Mouse (Mus musculus) embryonic facial prominence, embryonic 11.5 days (tissue): ENCODE results near the gene Sv2a. TPM values are rescaled to one million over a fixed set of nuclear protein-coding genes. Genes with fewer than 3 reads are reported as not detected.
"Not testable (repeated sequence)": the region's sequence is repeated elsewhere in the genome, so short reads cannot be mapped to it uniquely, and the experiment has no call there.

Experiments
- ATAC-seq: fragments of 200-750 bp; cut with Nextera tagmentation; replicated peaks from 2 replicates; pipeline ENCODE4 v1.8.0; 2017; ENCODE audit warnings: low read depth; ENCODE audit not compliant: insufficient number of reproducible peaks, low FRiP score, low TSS enrichment
- DNase-seq: peaks from one replicate; pipeline ENCODE4 v3.0.0-alpha.2; 2015; ENCODE audit warnings: low spot score
- H3K27ac ChIP-seq: fragments of 300-500 bp; sonication (generic); replicated peaks from 2 replicates; pipeline ENCODE4 v1.5.1; 2014; ENCODE audit warnings: mild to moderate bottlenecking, low read depth, low read length, control low read depth
- H3K27me3 ChIP-seq: fragments of 300-500 bp; sonication (generic); 2 replicates; pipeline ENCODE4 v1.6.1; 2014; ENCODE audit warnings: mild to moderate bottlenecking, low read length, moderate library complexity, mixed read lengths; ENCODE audit not compliant: control insufficient read depth, insufficient read depth
- H3K36me3 ChIP-seq: fragments of 300-500 bp; sonication (generic); replicated peaks from 2 replicates; pipeline ENCODE4 v1.6.1; 2014; ENCODE audit warnings: low read depth, mild to moderate bottlenecking, low read length, moderate library complexity, mixed read lengths; ENCODE audit not compliant: control insufficient read depth, insufficient read depth
- H3K4me1 ChIP-seq: fragments of 300-500 bp; sonication (generic); 2 replicates; pipeline ENCODE4 v1.6.1; 2014; ENCODE audit warnings: low read length, mixed read lengths; ENCODE audit not compliant: control insufficient read depth, insufficient read depth
- H3K4me2 ChIP-seq: fragments of 300-500 bp; sonication (generic); 2 replicates; pipeline ENCODE4 v1.6.1; 2014; ENCODE audit warnings: low read depth, mild to moderate bottlenecking, control low read depth, low read length, moderate library complexity
- H3K4me3 ChIP-seq: fragments of 300-500 bp; sonication (generic); 2 replicates; pipeline ENCODE4 v1.5.1; 2014; ENCODE audit warnings: low read depth, low read length, control low read depth
- H3K9ac ChIP-seq: fragments of 300-500 bp; sonication (generic); replicated peaks from 2 replicates; pipeline ENCODE4 v1.6.1; 2014; ENCODE audit warnings: mild to moderate bottlenecking, control low read depth, low read length
- H3K9me3 ChIP-seq: fragments of 300-500 bp; sonication (generic); replicated peaks from 2 replicates; pipeline ENCODE4 v1.6.1; 2016; ENCODE audit warnings: mild to moderate bottlenecking, low read length, inconsistent platforms, mixed read lengths; ENCODE audit not compliant: control insufficient read depth
- WGBS: fragments of 180-500 bp; shearing (Covaris S2); extraction: QIAGEN DNeasy Blood & Tissue Kit; methylation state at CpG from one replicate; pipeline ENCODE4 v1.1.7; 2014; 5-methylcytosine and 5-hydroxymethylcytosine counted together
- polyA plus RNA-seq: library from polyadenylated mRNA; unstranded; fragments of >200 nt; fragmentation: Nextera tagmentation; extraction: Ambion mirVana; gene quantifications from 2 replicates; pipeline ENCODE4 v1.2.1, GENCODE M21; 2014

The Sv2a gene
- polyA plus RNA-seq, 1 experiment from 2014 or later = 4.3 TPM

DNA sequence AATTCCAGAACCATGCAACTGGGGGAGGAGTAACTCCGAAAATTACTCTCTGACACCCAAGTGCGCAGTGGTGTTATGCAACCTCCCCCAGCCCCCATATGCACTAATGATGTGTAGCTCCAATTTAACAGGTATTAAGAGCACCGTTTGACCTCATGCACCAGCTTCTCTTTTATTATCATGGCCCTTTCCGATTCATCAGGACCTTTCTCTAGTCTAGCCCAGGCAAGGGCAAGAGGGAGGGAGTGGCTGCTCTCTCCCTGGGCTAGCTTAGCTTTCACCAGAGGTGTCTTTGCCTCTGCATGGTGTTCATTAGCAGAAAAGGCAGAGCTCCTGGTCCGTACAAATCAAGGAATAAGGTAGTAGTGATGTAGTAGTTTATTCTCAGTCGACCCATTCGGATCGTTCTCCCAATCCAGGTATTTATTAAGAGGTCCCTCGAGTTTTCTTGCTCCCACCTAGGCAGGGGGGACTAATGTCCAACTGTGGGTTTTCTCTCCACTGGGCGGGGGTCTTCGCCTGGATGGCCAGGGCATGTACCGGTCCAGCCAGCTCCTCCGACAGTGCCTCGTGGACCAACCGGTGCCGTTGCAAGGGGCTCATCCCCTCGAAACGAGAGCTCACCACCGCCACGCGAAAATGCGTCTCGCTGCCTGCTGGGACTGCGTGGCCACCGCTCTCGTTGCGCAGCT is 15.6 kb downstream of the Sv2a start:
- H3K4me2 ChIP-seq = peak overlapping the region; percentile 95
- H3K27ac ChIP-seq = peak overlapping the region; percentile 90
- no peaks in the 10 kb centered on the region for H3K36me3 ChIP-seq
- no peaks in the 10 kb centered on the region for H3K9me3 ChIP-seq
- H3K4me1 ChIP-seq = no peaks in the 10 kb centered on the region
- H3K9ac ChIP-seq = peak overlapping the region; percentile 91
- WGBS = 22% methylated on average over 27 of the region's 27 CpGs
- ATAC-seq (peak; percentile 46), DNase-seq (peak; percentile 30)
- no peaks in the 10 kb centered on the region for H3K27me3 ChIP-seq
- peak overlapping the region; percentile 63 for H3K4me3 ChIP-seq

DNA sequence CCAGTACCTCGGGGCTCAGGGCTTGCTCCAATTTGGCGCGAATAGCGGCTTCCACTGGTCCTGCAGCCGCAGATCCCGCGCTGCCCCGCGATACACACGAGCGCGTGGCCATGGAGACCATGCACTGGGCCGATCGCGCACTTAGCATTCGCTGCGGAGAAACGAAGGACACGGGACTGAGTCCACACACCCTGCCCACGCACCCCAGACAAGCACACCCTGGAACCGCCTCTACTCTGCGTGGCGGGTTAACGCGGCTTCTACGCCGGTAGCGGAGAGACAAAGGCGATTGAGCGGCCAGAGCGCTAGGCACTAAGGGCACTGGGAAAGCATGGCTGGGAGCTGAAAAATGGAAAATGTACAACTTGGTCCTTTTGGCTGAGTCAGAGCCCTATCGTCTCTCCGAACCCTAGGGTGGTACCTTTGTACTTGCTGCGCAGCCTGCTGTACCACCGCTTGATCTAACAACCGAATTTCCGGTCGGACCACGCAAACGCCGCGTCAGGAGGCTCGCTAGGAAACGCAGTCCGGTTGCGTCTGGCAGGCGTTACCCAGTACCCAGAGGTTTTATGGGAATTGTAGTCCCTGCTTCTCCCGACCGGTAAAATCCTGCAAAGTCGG is 16.3 kb downstream of the Sv2a start:
- Histone ChIP-seq H3K27me3 (no peaks in the 10 kb centered on the region), H3K27ac (peak overlapping the region; percentile 90), H3K36me3 (no peaks in the 10 kb centered on the region), H3K4me2 (peak overlapping the region; percentile 95), H3K4me3 (peak overlapping the region; percentile 63), H3K9ac (peak overlapping the region; percentile 91), H3K9me3 (no peaks in the 10 kb centered on the region), H3K4me1 (no peaks in the 10 kb centered on the region)
- DNase-seq (peak; percentile 94), ATAC-seq (peak; percentile 90)
- WGBS = under 1% methylated on average over 50 of the region's 50 CpGs

DNA sequence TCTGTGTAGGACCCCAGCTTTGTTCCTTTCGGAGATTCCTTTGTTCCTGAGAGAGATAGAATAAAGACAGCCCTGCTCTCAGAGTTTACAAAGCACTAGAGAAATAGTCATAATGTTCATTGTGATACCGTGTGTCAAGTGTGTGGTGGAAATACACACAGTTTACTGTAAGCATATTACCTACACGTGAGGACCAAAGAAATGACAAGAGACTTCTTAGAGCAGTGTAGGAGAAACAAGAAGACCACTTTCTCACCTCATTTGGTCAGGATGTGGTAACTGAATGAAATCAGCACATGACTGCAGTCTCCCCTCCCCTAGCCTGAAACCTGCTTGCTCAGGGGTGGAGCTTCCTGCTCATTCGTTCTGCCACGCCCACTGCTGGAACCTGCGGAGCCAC is 17.2 kb downstream of the Sv2a start:
- ATAC-seq (no peak), DNase-seq (no peak)
- no peak overlapping the region for H3K27ac ChIP-seq
- 0 out of 2 replicates have a peak overlapping the region, but pooled peaks have one; percentile 5 for H3K4me3 ChIP-seq
- 4% methylated on average over 6 of the region's 6 CpGs for WGBS
- peak overlapping the region; percentile 47 for H3K4me2 ChIP-seq
- H3K36me3 ChIP-seq = no peaks in the 10 kb centered on the region
- no peaks in the 10 kb centered on the region for H3K27me3 ChIP-seq
- H3K9ac ChIP-seq = peak overlapping the region; percentile 43
- no peaks in the 10 kb centered on the region for H3K4me1 ChIP-seq
- no peaks in the 10 kb centered on the region for H3K9me3 ChIP-seq

DNA sequence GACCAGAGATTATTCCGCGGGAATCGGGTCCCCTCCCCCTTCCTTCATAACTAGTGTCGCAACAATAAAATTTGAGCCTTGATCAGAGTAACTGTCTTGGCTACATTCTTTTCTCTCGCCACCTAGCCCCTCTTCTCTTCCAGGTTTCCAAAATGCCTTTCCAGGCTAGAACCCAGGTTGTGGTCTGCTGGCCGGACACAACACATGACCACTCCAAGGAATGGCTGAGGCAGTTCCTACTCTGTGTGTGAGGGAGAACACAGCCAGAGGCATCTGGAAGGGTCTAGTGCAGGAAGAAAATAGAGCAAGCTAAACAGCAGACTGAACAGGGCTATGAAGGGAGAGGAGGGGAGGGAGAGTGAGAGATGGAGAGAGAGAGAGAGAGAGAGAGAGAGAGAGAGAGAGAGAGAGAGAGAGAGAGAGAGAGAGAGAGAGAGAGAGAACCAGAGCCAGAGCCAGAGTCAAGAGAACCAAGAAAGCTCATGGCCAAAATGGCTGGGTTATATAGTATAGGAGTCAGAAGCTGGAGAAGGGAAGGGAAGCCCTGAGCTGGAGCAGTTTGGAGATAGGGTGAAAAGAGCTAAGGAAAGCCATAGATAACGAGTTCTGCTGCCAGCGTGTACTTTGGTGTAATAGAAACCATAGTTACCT is 17.8 kb downstream of the Sv2a start:
- WGBS = 35% methylated on average over 6 of the region's 8 CpGs
- DNase-seq = not testable (repeated sequence)

DNA sequence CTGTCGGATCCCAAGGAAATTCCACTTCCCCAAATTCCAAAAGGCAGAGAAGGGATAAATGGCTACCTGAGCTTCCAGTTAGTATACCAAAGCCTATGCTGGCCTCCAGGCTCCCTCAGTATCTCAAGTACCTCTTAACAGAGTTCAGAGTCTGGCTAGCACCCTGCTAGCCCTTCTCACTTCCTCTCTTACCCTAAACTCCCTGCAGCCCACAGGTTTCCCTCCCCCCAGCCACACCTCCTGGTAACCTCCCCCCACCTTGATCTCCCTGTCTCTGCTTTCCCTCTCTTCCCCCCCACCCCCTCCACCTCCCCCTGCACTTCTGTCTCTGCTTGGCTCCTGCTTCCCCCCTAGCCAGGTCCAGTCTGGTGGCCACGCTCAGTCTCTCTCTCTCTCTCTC is 18.8 kb downstream of the Sv2a start:
- Histone ChIP-seq H3K9me3 (no peaks in the 10 kb centered on the region), H3K4me3 (no peak overlapping the region), H3K9ac (no peak overlapping the region), H3K27ac (no peak overlapping the region), H3K36me3 (no peaks in the 10 kb centered on the region), H3K4me1 (no peaks in the 10 kb centered on the region), H3K27me3 (no peaks in the 10 kb centered on the region), H3K4me2 (no peak overlapping the region)
- DNase-seq (no peak), ATAC-seq (no peak)
- 78% methylated on average over 2 of the region's 2 CpGs for WGBS

More for the DNA sequence above, 17.8 kb downstream of the Sv2a start:
- not testable (repeated sequence) for H3K27me3 ChIP-seq, ATAC-seq, H3K27ac ChIP-seq, H3K4me3 ChIP-seq, H3K9me3 ChIP-seq, H3K4me1 ChIP-seq, H3K4me2 ChIP-seq, H3K36me3 ChIP-seq, H3K9ac ChIP-seq

DNA sequence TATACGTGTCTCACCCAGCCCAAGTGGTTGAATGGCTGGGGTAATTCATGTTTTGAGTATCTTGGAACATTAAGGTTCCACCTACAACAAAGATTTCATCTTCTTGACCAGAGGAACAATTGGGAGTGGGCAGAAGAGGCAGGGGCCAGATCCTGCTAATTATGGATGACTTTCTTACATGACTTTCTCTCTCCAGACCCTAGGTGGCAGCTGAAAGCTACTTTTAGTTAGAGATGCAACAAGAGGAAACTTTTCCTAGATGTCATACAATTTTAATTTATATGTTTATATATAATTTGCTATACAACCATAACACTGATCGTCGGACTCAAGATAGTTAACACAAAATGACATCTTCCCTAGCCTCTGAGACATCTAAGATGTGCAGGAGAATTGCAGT is 26.9 kb downstream of the Sv2a start:
- Histone ChIP-seq H3K27me3 (no peaks in the 10 kb centered on the region), H3K4me1 (no peaks in the 10 kb centered on the region), H3K27ac (no peak overlapping the region), H3K4me3 (no peak overlapping the region), H3K9me3 (no peaks in the 10 kb centered on the region), H3K4me2 (no peak overlapping the region), H3K9ac (no peak overlapping the region), H3K36me3 (no peaks in the 10 kb centered on the region)
- ATAC-seq (no peak), DNase-seq (no peak)
- WGBS = 88% methylated on average over 3 of the region's 3 CpGs

DNA sequence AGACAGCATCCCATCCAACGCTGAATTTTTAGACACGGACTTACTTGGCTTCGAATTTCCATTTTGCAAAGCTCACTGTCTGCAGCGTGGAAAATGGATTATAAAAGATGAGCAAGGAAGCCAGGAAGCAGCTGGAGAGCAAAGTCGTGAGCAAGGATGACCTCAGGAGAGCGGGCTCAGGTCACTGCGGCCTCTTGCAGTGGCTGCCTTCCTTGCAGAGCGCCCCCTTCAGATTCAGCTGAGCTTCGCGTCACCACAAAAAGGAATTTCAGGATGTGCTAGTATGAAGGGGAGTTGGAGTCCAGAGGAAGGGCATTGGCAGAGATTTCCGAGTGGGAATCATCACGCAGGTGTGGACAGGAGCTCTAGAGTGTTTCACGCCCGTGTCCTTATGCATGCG is 28.3 kb downstream of the Sv2a start:
- H3K27me3 ChIP-seq = no peaks in the 10 kb centered on the region
- 22% methylated on average over 15 of the region's 15 CpGs for WGBS
- H3K4me3 ChIP-seq = no peak overlapping the region
- no peaks in the 10 kb centered on the region for H3K9me3 ChIP-seq
- no peak overlapping the region for H3K27ac ChIP-seq
- no peaks in the 10 kb centered on the region for H3K4me1 ChIP-seq
- ATAC-seq (no peak), DNase-seq (no peak)
- H3K4me2 ChIP-seq = no peak overlapping the region
- no peak overlapping the region for H3K9ac ChIP-seq
- H3K36me3 ChIP-seq = no peaks in the 10 kb centered on the region

DNA sequence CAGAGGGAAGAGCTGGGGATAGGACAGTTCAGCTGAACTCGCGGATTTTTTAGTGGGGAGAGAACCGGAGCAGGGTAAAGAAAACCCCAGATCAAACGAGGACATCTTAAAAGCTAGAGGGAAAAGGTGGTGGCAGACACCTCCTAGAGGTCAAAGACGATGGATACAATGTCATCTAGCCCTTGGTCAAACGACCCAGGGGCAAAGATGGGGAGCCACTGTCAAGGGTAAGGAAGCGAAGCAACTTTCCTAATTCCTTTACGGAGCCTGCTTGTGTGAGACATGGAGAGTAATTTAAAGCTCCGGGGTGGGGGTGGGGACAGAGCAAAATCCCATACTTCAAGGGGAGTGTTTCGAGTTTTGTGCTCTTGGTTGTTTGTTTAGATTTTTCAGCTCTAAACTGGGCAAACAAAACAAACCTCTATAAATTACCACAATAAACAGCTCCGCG is 38.3 kb downstream of the Sv2a start:
- peak overlapping the region; percentile 62 for H3K4me3 ChIP-seq
- no peaks in the 10 kb centered on the region for H3K9me3 ChIP-seq
- H3K36me3 ChIP-seq = no peaks in the 10 kb centered on the region
- H3K4me1 ChIP-seq = peaks cover 8% of the 10 kb centered on the region
- 0 out of 2 replicates have a peak, but pooled peaks have one; percentile 2 for ATAC-seq
- H3K4me2 ChIP-seq = peak overlapping the region; percentile 78
- WGBS = 0% methylated on average over 12 of the region's 12 CpGs
- no peaks in the 10 kb centered on the region for H3K27me3 ChIP-seq
- no peak for DNase-seq
- peak overlapping the region; percentile 71 for H3K9ac ChIP-seq
- H3K27ac ChIP-seq = peak overlapping the region; percentile 99
